Comparison of ENCODE assay signal across 8 mouse cellular contexts in genomic region chr10:77606855-77607254, GRCm38 (mm10). TPM values are rescaled to one million over a fixed set of nuclear protein-coding genes. Genes with fewer than 3 reads are reported as not detected.
DNase-seq lines count a peak whose midpoint lies in the region; ATAC-seq and TF ChIP-seq lines count a peak whose summit lies in the region.

No protein-coding gene starts in this region.

- H3K27me3 ChIP-seq in heart, embryonic 13.5 days (replicated peaks), result no peaks in the 10 kb centered on the region
- no peaks in the 10 kb centered on the region for H3K27me3 ChIP-seq in CH12.LX (replicated peaks)
- H3K27me3 ChIP-seq in forebrain, embryonic 16.5 days (replicated peaks; ENCODE audit: control insufficient read depth, insufficient read depth, low read length), result no peaks in the 10 kb centered on the region
- no peaks in the 10 kb centered on the region for H3K27me3 ChIP-seq in liver, embryonic 16.5 days (ENCODE audit: control insufficient read depth, insufficient read depth, low read depth, low read length)
- no peaks in the 10 kb centered on the region for H3K27me3 ChIP-seq in stomach, postnatal 0 days (ENCODE audit: control insufficient read depth, insufficient read depth, low read length)

- TF ChIP-seq POLR2A in CH12.LX (IDR thresholded peaks at IDR 0.05; ENCODE audit: low read depth, low read length), result no peak

- H3K4me2 ChIP-seq in heart, embryonic 13.5 days, result peak overlapping the region; percentile 97
- H3K4me2 ChIP-seq in CH12.LX (ENCODE audit: insufficient read depth, low read depth, poor library complexity, severe bottlenecking), result peak overlapping the region; percentile 74
- peak overlapping the region; percentile 86 for H3K4me2 ChIP-seq in forebrain, embryonic 16.5 days (ENCODE audit: low read length)
- peak overlapping the region; percentile 98 for H3K4me2 ChIP-seq in liver, embryonic 16.5 days (ENCODE audit: low read depth, low read length)
- peak overlapping the region; percentile 95 for H3K4me2 ChIP-seq in stomach, postnatal 0 days (replicated peaks; ENCODE audit: low read depth)

- peaks cover 13% of the 10 kb centered on the region for H3K79me2 ChIP-seq in CH12.LX (replicated peaks; ENCODE audit: control insufficient read depth, extremely low read depth, insufficient read depth, poor library complexity, severe bottlenecking)

- in situ Hi-C loops in CH12.LX (cut with MboI; ENCODE audit: low pct_ligation_motif_present, low pct_unique_long_range_greater_than_20kb, low sequenced_read_pairs), result no loop called here

- no peak for ATAC-seq in heart, embryonic 13.5 days (ENCODE audit: extremely low read depth, insufficient number of reproducible peaks, low FRiP score, low TSS enrichment)
- peak; percentile 13 for ATAC-seq in forebrain, embryonic 16.5 days
- ATAC-seq in liver, embryonic 16.5 days (ENCODE audit: low read depth), result no peak
- peak; percentile 1; the same call in 1 of the 2 replicates for ATAC-seq in stomach, postnatal 0 days (ENCODE audit: low FRiP score, low TSS enrichment)

- TF ChIP-seq EP300 in CH12.LX (IDR thresholded peaks at IDR 0.05; ENCODE audit: low read length), result 0 out of 2 replicates have a peak, but pooled peaks have one; percentile 34
- TF ChIP-seq EP300 in stomach, postnatal 0 days (optimal IDR thresholded peaks at IDR 0.05), result no peak

- peak overlapping the region; percentile 98 for H3K27ac ChIP-seq in heart, embryonic 13.5 days (replicated peaks)
- H3K27ac ChIP-seq in CH12.LX (ENCODE audit: insufficient read depth, low read depth), result peak overlapping the region; percentile 52
- peak overlapping the region; percentile 91 for H3K27ac ChIP-seq in forebrain, embryonic 16.5 days (ENCODE audit: low read length)
- peak overlapping the region; percentile 96 for H3K27ac ChIP-seq in liver, embryonic 16.5 days (ENCODE audit: low read length)
- peak overlapping the region; percentile 99 for H3K27ac ChIP-seq in stomach, postnatal 0 days (replicated peaks)

- TF ChIP-seq RAD21 in CH12.LX (IDR thresholded peaks at IDR 0.05; ENCODE audit: low read depth, low read length), result no peak

- WGBS in heart, embryonic 13.5 days, result 32% methylated on average over 7 of the region's 7 CpGs
- WGBS in forebrain, embryonic 16.5 days, result 35% methylated on average over 7 of the region's 7 CpGs
- WGBS in liver, embryonic 16.5 days (ENCODE audit: insufficient replicate concordance), result 15% methylated on average over 7 of the region's 7 CpGs
- WGBS in stomach, postnatal 0 days, result 26% methylated on average over 7 of the region's 7 CpGs

- peak overlapping the region; percentile 92 for H3K9ac ChIP-seq in heart, embryonic 13.5 days
- peak overlapping the region; percentile 77 for H3K9ac ChIP-seq in CH12.LX (ENCODE audit: insufficient read depth, low read depth)
- H3K9ac ChIP-seq in forebrain, embryonic 16.5 days (replicated peaks; ENCODE audit: low read depth, low read length), result peak overlapping the region; percentile 82
- H3K9ac ChIP-seq in liver, embryonic 16.5 days (ENCODE audit: low read depth, low read length), result peak overlapping the region; percentile 84
- H3K9ac ChIP-seq in stomach, postnatal 0 days (ENCODE audit: low read length), result peak overlapping the region; percentile 91

- H3K36me3 ChIP-seq in heart, embryonic 13.5 days, result peaks cover 41% of the 10 kb centered on the region
- H3K36me3 ChIP-seq in CH12.LX (replicated peaks in 1 of 2; ENCODE audit: control insufficient read depth in 1 of 2, insufficient read depth in 1 of 2, low read length in 1 of 2), result peaks cover 16 to 40% of the 10 kb centered on the region in 2 experiments
- H3K36me3 ChIP-seq in forebrain, embryonic 16.5 days (ENCODE audit: control insufficient read depth, insufficient read depth), result peaks cover 6% of the 10 kb centered on the region
- H3K36me3 ChIP-seq in liver, embryonic 16.5 days (ENCODE audit: control insufficient read depth, insufficient read depth), result peaks cover 12% of the 10 kb centered on the region
- peaks cover 7% of the 10 kb centered on the region; the same call in 1 of the 2 replicates for H3K36me3 ChIP-seq in stomach, postnatal 0 days (ENCODE audit: control insufficient read depth, insufficient read depth, low read length)

- dilution Hi-C loops in CH12.LX (cut with MboI; ENCODE audit: extremely low pct_ligation_motif_present, extremely low pct_unique_long_range_greater_than_20kb, low sequenced_read_pairs), result no loop called here

- TF ChIP-seq CTCF in CH12.LX (conservative IDR thresholded peaks at IDR 0.05 in 1 of 2, IDR thresholded peaks at IDR 0.05 in 1 of 2; ENCODE audit: low read depth in 2 of 2, low read length in 2 of 2), result no peak
- TF ChIP-seq CTCF in stomach, postnatal 0 days (IDR thresholded peaks at IDR 0.05; ENCODE audit: low read depth), result no peak

- H3K9me3 ChIP-seq in heart, embryonic 13.5 days, result no peaks in the 10 kb centered on the region
- peaks cover 7% of the 10 kb centered on the region for H3K9me3 ChIP-seq in CH12.LX (replicated peaks; ENCODE audit: low read length)
- 0 out of 2 replicates have a peak, but pooled peaks cover 3% of the 10 kb centered on the region for H3K9me3 ChIP-seq in forebrain, embryonic 16.5 days (ENCODE audit: control insufficient read depth, low read length)
- H3K9me3 ChIP-seq in liver, embryonic 16.5 days (replicated peaks; ENCODE audit: control insufficient read depth, low read length), result no peaks in the 10 kb centered on the region
- no peaks in the 10 kb centered on the region for H3K9me3 ChIP-seq in stomach, postnatal 0 days (ENCODE audit: control insufficient read depth, low read length)

- DNase-seq in heart, postnatal 10 days, result no peak
- peak; percentile 24 for DNase-seq in CH12.LX (ENCODE audit: extremely low read depth)
- no peak for DNase-seq in stomach, postnatal 0 days (ENCODE audit: low spot score)
- no peak for DNase-seq in adrenal gland, postnatal 25 days
- DNase-seq in right cerebral cortex, postnatal 10 days (ENCODE audit: low spot score in 2 of 2), result no peak

- peaks cover 37% of the 10 kb centered on the region for H3K4me1 ChIP-seq in heart, embryonic 13.5 days
- peaks cover 5 to 14% of the 10 kb centered on the region in 2 experiments for H3K4me1 ChIP-seq in CH12.LX (ENCODE audit: control insufficient read depth in 1 of 2, insufficient read depth in 2 of 2)
- H3K4me1 ChIP-seq in forebrain, embryonic 16.5 days (replicated peaks; ENCODE audit: control insufficient read depth, insufficient read depth, low read length), result peaks cover 23% of the 10 kb centered on the region
- H3K4me1 ChIP-seq in liver, embryonic 16.5 days (ENCODE audit: control insufficient read depth, low read depth, low read length), result peaks cover 35% of the 10 kb centered on the region
- peaks cover 7% of the 10 kb centered on the region; the same call in 1 of the 2 replicates for H3K4me1 ChIP-seq in stomach, postnatal 0 days (replicated peaks; ENCODE audit: control insufficient read depth, insufficient read depth)

- intact Hi-C loops in heart, postnatal 10 days (cut with DNase I), result loop anchor here (1.0 kb wide), 1 partner anchor 15 kb away; the partner anchor contains the start of gene Ube2g2

- peak overlapping the region; percentile 72 for H3K4me3 ChIP-seq in heart, embryonic 13.5 days
- H3K4me3 ChIP-seq in CH12.LX (replicated peaks in 1 of 3; ENCODE audit: low read depth in 2 of 3, low read length in 2 of 3, poor library complexity in 1 of 3), result peak overlapping the region; percentile 77 to 97 (median 82)
- peak overlapping the region; percentile 57 for H3K4me3 ChIP-seq in forebrain, embryonic 16.5 days (replicated peaks; ENCODE audit: low read length)
- H3K4me3 ChIP-seq in liver, embryonic 16.5 days (ENCODE audit: low read depth, low read length), result peak overlapping the region; percentile 81
- peak overlapping the region; percentile 64 for H3K4me3 ChIP-seq in stomach, postnatal 0 days (ENCODE audit: low read depth, low read length)

RNA-seq across cellular contexts. Expression of gene Gm49325, which starts 0.9 kb away (rescaled TPM):
- 2.8 TPM in 1 of 2 replicates, not detected in the other for polyA plus RNA-seq in heart, embryonic 13.5 days (2015; fragmentation: Nextera tagmentation; extraction: Ambion mirVana)
- total RNA-seq in heart, postnatal 10 days (2021), result 10 to 100 TPM; 12.2 to 13.5 TPM
- 0.55 TPM in 1 of 2 replicates, not detected in the other for total RNA-seq in CH12.LX (2012; rRNA removed)
- total RNA-seq in CH12.LX (2014; rRNA removed), result 1.1 TPM in 1 of 2 replicates, not detected in the other
- 26.9 and 54.0 TPM in 2 replicates for polyA plus RNA-seq in CH12.LX (2012; ENCODE audit: insufficient read length, low read depth)
- 1.2 and 8.4 TPM in 2 replicates for polyA plus RNA-seq in forebrain, embryonic 16.5 days (2015; fragmentation: Nextera tagmentation; extraction: Ambion mirVana)
- polyA plus RNA-seq in liver, embryonic 16.5 days (2015; fragmentation: Nextera tagmentation; extraction: Ambion mirVana), result 0.61 TPM in 1 of 2 replicates, not detected in the other
- polyA plus RNA-seq in stomach, postnatal 0 days (2015; fragmentation: Nextera tagmentation; extraction: Ambion mirVana), result 12.6 and 17.3 TPM in 2 replicates
- 20.9 TPM in 1 of 2 replicates, not detected in the other for total RNA-seq in adrenal gland, postnatal 25 days (2021)

RNA-seq across cellular contexts. Expression of gene Sumo3, which starts 1.0 kb away (rescaled TPM):
- 171 and 186 TPM in 2 replicates for polyA plus RNA-seq in heart, embryonic 13.5 days (2015; fragmentation: Nextera tagmentation; extraction: Ambion mirVana)
- total RNA-seq in heart, postnatal 10 days (2021), result 10 to 100 TPM; 68.3 to 79.2 TPM
- total RNA-seq in CH12.LX (2012; rRNA removed) (54.4 and 57.2 TPM in 2 replicates), CH12.LX (2014; rRNA removed) (81.2 TPM in 2 replicates)
- polyA plus RNA-seq in CH12.LX (2012; ENCODE audit: insufficient read length, low read depth), result 87.9 and 130 TPM in 2 replicates
- polyA plus RNA-seq in forebrain, embryonic 16.5 days (2015; fragmentation: Nextera tagmentation; extraction: Ambion mirVana), result 335 and 349 TPM in 2 replicates
- polyA plus RNA-seq in liver, embryonic 16.5 days (2015; fragmentation: Nextera tagmentation; extraction: Ambion mirVana), result 82.3 and 92.2 TPM in 2 replicates
- polyA plus RNA-seq in stomach, postnatal 0 days (2015; fragmentation: Nextera tagmentation; extraction: Ambion mirVana), result 232 and 239 TPM in 2 replicates
- 104 and 117 TPM in 2 replicates for total RNA-seq in adrenal gland, postnatal 25 days (2021)

RNA-seq across cellular contexts. Expression of gene Ube2g2, which starts 15.2 kb away (rescaled TPM):
- polyA plus RNA-seq in heart, embryonic 13.5 days (2015; fragmentation: Nextera tagmentation; extraction: Ambion mirVana), result 78.6 and 81.9 TPM in 2 replicates
- 10 to 100 TPM; 57.7 to 68.8 TPM for total RNA-seq in heart, postnatal 10 days (2021)
- total RNA-seq in CH12.LX (2012; rRNA removed) (28.7 and 41.2 TPM in 2 replicates), CH12.LX (2014; rRNA removed) (32.6 and 40.8 TPM in 2 replicates)
- polyA plus RNA-seq in CH12.LX (2012; ENCODE audit: insufficient read length, low read depth), result 59.4 and 72.2 TPM in 2 replicates
- 107 and 114 TPM in 2 replicates for polyA plus RNA-seq in forebrain, embryonic 16.5 days (2015; fragmentation: Nextera tagmentation; extraction: Ambion mirVana)
- polyA plus RNA-seq in liver, embryonic 16.5 days (2015; fragmentation: Nextera tagmentation; extraction: Ambion mirVana), result 43.7 and 46.3 TPM in 2 replicates
- polyA plus RNA-seq in stomach, postnatal 0 days (2015; fragmentation: Nextera tagmentation; extraction: Ambion mirVana), result 53.8 and 54.5 TPM in 2 replicates
- 45.4 and 45.5 TPM in 2 replicates for total RNA-seq in adrenal gland, postnatal 25 days (2021)

RNA-seq across cellular contexts. Expression of gene Pttg1ip, which starts 25.3 kb away (rescaled TPM):
- polyA plus RNA-seq in heart, embryonic 13.5 days (2015; fragmentation: Nextera tagmentation; extraction: Ambion mirVana), result 103 and 110 TPM in 2 replicates
- total RNA-seq in heart, postnatal 10 days (2021), result 100 to 1,000 TPM; 134 to 148 TPM
- total RNA-seq in CH12.LX (2012; rRNA removed), result 20.7 and 21.7 TPM in 2 replicates
- total RNA-seq in CH12.LX (2014; rRNA removed), result 24.2 and 25.3 TPM in 2 replicates
- polyA plus RNA-seq in CH12.LX (2012; ENCODE audit: insufficient read length, low read depth), result 18.9 and 20.3 TPM in 2 replicates
- 73.3 and 80.5 TPM in 2 replicates for polyA plus RNA-seq in forebrain, embryonic 16.5 days (2015; fragmentation: Nextera tagmentation; extraction: Ambion mirVana)
- 87.3 and 94.5 TPM in 2 replicates for polyA plus RNA-seq in liver, embryonic 16.5 days (2015; fragmentation: Nextera tagmentation; extraction: Ambion mirVana)
- polyA plus RNA-seq in stomach, postnatal 0 days (2015; fragmentation: Nextera tagmentation; extraction: Ambion mirVana), result 278 and 317 TPM in 2 replicates
- total RNA-seq in adrenal gland, postnatal 25 days (2021), result 154 and 195 TPM in 2 replicates

Comparison
In these comparisons a context has a peak if more than half of its experiments do, and no peak if none do; other contexts are left out.
1. ATAC-seq: peak in forebrain, embryonic 16.5 days (single experiment) and stomach, postnatal 0 days (single experiment); none in heart, embryonic 13.5 days (single experiment) and liver, embryonic 16.5 days (single experiment).
2. Peak in every context shown above with its lines, with median percentiles within 50 percentile points of each other: H3K27ac ChIP-seq, H3K4me2 ChIP-seq, H3K4me3 ChIP-seq and H3K9ac ChIP-seq.